Mouse (Mus musculus) lung, embryonic 14.5 days (tissue): ENCODE results near the gene 0610030E20Rik. TPM values are rescaled to one million over a fixed set of nuclear protein-coding genes. Genes with fewer than 3 reads are reported as not detected.

ENCODE experiments used
- ATAC-seq: fragments of 200-750 bp; cut with Nextera tagmentation; 2 replicates; pipeline ENCODE4 v1.8.0; 2017; ENCODE audit warnings: mild to moderate bottlenecking, moderate TSS enrichment, moderate library complexity; ENCODE audit not compliant: insufficient read depth
- DNase-seq: peaks from one replicate; pipeline ENCODE4 v3.0.0-alpha.2; 2015
- H3K27ac ChIP-seq: fragments of 300-500 bp; sonication (generic); 2 replicates; pipeline ENCODE4 v1.5.1; 2014; ENCODE audit warnings: low read depth, mild to moderate bottlenecking, moderate library complexity
- H3K27me3 ChIP-seq: fragments of 300-500 bp; sonication (generic); 2 replicates; pipeline ENCODE4 v1.6.1; 2014; ENCODE audit warnings: low read length, control low read depth; ENCODE audit not compliant: insufficient read depth
- H3K36me3 ChIP-seq: fragments of 300-500 bp; sonication (generic); 2 replicates; pipeline ENCODE4 v1.6.1; 2014; ENCODE audit warnings: control low read depth; ENCODE audit not compliant: insufficient read depth
- H3K4me1 ChIP-seq: fragments of 300-500 bp; sonication (generic); 2 replicates; pipeline ENCODE4 v1.6.1; 2014; ENCODE audit warnings: antibody characterized with exemption, control low read depth; ENCODE audit not compliant: insufficient read depth
- H3K4me2 ChIP-seq: fragments of 300-500 bp; sonication (generic); 2 replicates; pipeline ENCODE4 v1.6.1; 2014; ENCODE audit warnings: mild to moderate bottlenecking
- H3K4me3 ChIP-seq: fragments of 300-500 bp; sonication (generic); 2 replicates; pipeline ENCODE4 v1.5.1; 2014; ENCODE audit warnings: low read depth, low read length
- H3K9ac ChIP-seq: fragments of 300-500 bp; sonication (generic); 2 replicates; pipeline ENCODE4 v1.6.1; 2014
- H3K9me3 ChIP-seq: fragments of 300-500 bp; sonication (generic); 2 replicates; pipeline ENCODE4 v1.6.1; 2016; ENCODE audit warnings: low read depth, low read length, control low read depth
- CTCF ChIP-seq: IDR thresholded peaks from 2 replicates; pipeline ENCODE4 v1.5.1; 2016; ENCODE audit warnings: antibody characterized with exemption, low read depth
- WGBS: fragments of 180-500 bp; shearing (Covaris S2); extraction: QIAGEN DNeasy Blood & Tissue Kit; methylation state at CpG from one replicate; pipeline ENCODE4 v1.1.7; 2014; 5-methylcytosine and 5-hydroxymethylcytosine counted together
- polyA plus RNA-seq: library from polyadenylated mRNA; unstranded; fragments of >200 nt; fragmentation: Nextera tagmentation; extraction: Ambion mirVana; gene quantifications from 2 replicates; pipeline ENCODE4 v1.2.1, GENCODE M21; 2014

0610030E20Rik gene
- polyA plus RNA-seq, 1 experiment from 2014 or later: 25.5 TPM

- Histone ChIP-seq H3K4me3 (peak overlapping the region; percentile 52), H3K9me3 (no peaks in the 10 kb centered on the region), H3K27me3 (no peaks in the 10 kb centered on the region), H3K36me3 (peaks cover 15% of the 10 kb centered on the region; the same call in 1 of the 2 replicates), H3K27ac (peak overlapping the region; percentile 94), H3K4me1 (0 out of 2 replicates have a peak, but pooled peaks cover 7% of the 10 kb centered on the region), H3K9ac (peak overlapping the region; percentile 68), H3K4me2 (peak overlapping the region; percentile 69)
- 13% methylated on average over 12 of the region's 12 CpGs for WGBS
- DNase-seq (peak; percentile 87), ATAC-seq (peak; percentile 67)
- TF ChIP-seq CTCF: no peak; the same call in 1 of the 2 replicates
Observed at GRCm38 (mm10) chr6:72390795-72391521, 43.8 kb downstream of the 0610030E20Rik start.

- no peaks in the 10 kb centered on the region for H3K9me3 ChIP-seq
- TF ChIP-seq CTCF: 0 out of 2 replicates have a peak, but pooled peaks have one; percentile 3
- H3K27ac ChIP-seq: no peak overlapping the region
- DNase-seq: no peak
- no peak overlapping the region for H3K4me3 ChIP-seq
- 0 out of 2 replicates have a peak, but pooled peaks cover 7% of the 10 kb centered on the region for H3K4me1 ChIP-seq
- H3K27me3 ChIP-seq: no peaks in the 10 kb centered on the region
- H3K9ac ChIP-seq: no peak overlapping the region
- H3K4me2 ChIP-seq: no peak overlapping the region
- H3K36me3 ChIP-seq: 0 out of 2 replicates have a peak, but pooled peaks cover 9% of the 10 kb centered on the region
- ATAC-seq: no peak
- WGBS: 89% methylated on average over 5 of the region's 5 CpGs
Observed at GRCm38 (mm10) chr6:72392341-72392740, 45.2 kb downstream of the 0610030E20Rik start.

GRCm38 (mm10) chr6:72396837-72397251 is 49.7 kb downstream of the 0610030E20Rik start:
- ATAC-seq (no peak; the same call in 1 of the 2 replicates), DNase-seq (peak; percentile 12)
- Histone ChIP-seq H3K9me3 (no peaks in the 10 kb centered on the region), H3K4me3 (no peak overlapping the region), H3K4me2 (no peak overlapping the region), H3K4me1 (no peaks in the 10 kb centered on the region), H3K27ac (no peak overlapping the region), H3K9ac (no peak overlapping the region), H3K27me3 (no peaks in the 10 kb centered on the region), H3K36me3 (no peaks in the 10 kb centered on the region)
- 58% methylated on average over 10 of the region's 10 CpGs for WGBS
- no peak for TF ChIP-seq CTCF

GRCm38 (mm10) chr6:72399967-72400366 is 52.9 kb downstream of the 0610030E20Rik start:
- H3K4me2 ChIP-seq: no peak overlapping the region
- ATAC-seq (no peak), DNase-seq (no peak)
- H3K27me3 ChIP-seq: no peaks in the 10 kb centered on the region
- no peak for TF ChIP-seq CTCF
- no peaks in the 10 kb centered on the region for H3K4me1 ChIP-seq
- H3K27ac ChIP-seq: no peak overlapping the region
- no peak overlapping the region for H3K4me3 ChIP-seq
- no peak overlapping the region for H3K9ac ChIP-seq
- no peaks in the 10 kb centered on the region for H3K9me3 ChIP-seq
- H3K36me3 ChIP-seq: no peaks in the 10 kb centered on the region
- WGBS: 31% methylated on average over 2 of the region's 2 CpGs

GRCm38 (mm10) chr6:72401875-72402274 is 54.8 kb downstream of the 0610030E20Rik start:
- peak; percentile 78 for TF ChIP-seq CTCF
- Histone ChIP-seq H3K27ac (no peak overlapping the region), H3K4me1 (no peaks in the 10 kb centered on the region), H3K4me3 (no peak overlapping the region), H3K27me3 (no peaks in the 10 kb centered on the region), H3K4me2 (no peak overlapping the region), H3K36me3 (no peaks in the 10 kb centered on the region), H3K9me3 (no peaks in the 10 kb centered on the region), H3K9ac (no peak overlapping the region)
- DNase-seq (peak; percentile 86), ATAC-seq (no peak)
- 20% methylated on average over 7 of the region's 7 CpGs for WGBS

Other genes starting within 250 kb of the 0610030E20Rik start
- 33.8 and 36.5 TPM in 2 replicates for gene St3gal5, start 249.7 kb upstream of the 0610030E20Rik start, polyA plus RNA-seq
- 18.7 and 19.3 TPM in 2 replicates for gene Atoh8, start 111.7 kb upstream of the 0610030E20Rik start, polyA plus RNA-seq
- 30.4 and 33.5 TPM in 2 replicates for gene Sftpb, start 42.7 kb upstream of the 0610030E20Rik start, polyA plus RNA-seq
- gene Usp39, start 2.1 kb upstream of the 0610030E20Rik start, polyA plus RNA-seq: 69.0 and 73.7 TPM in 2 replicates
- 10.3 and 10.4 TPM in 2 replicates for gene Tmem150a, start 8.1 kb downstream of the 0610030E20Rik start, polyA plus RNA-seq
- gene Rnf181, start 19.6 kb downstream of the 0610030E20Rik start, polyA plus RNA-seq: 105 and 116 TPM in 2 replicates
- gene Vamp5, start 33.2 kb downstream of the 0610030E20Rik start, polyA plus RNA-seq: 31.0 and 31.2 TPM in 2 replicates
- 132 and 137 TPM in 2 replicates for gene Vamp8, start 43.4 kb downstream of the 0610030E20Rik start, polyA plus RNA-seq
- gene Ggcx, start 67.0 kb downstream of the 0610030E20Rik start, polyA plus RNA-seq: 22.3 and 23.4 TPM in 2 replicates
- gene Mat2a, start 92.2 kb downstream of the 0610030E20Rik start, polyA plus RNA-seq: 400 and 402 TPM in 2 replicates
- not detected in 2 replicates for gene Sh2d6, start 174.4 kb downstream of the 0610030E20Rik start, polyA plus RNA-seq
- 40.5 and 45.9 TPM in 2 replicates for gene Capg, start 197.1 kb downstream of the 0610030E20Rik start, polyA plus RNA-seq